Mouse (Mus musculus): ENCODE measurements around the gene Dnajb6.

DNA sequence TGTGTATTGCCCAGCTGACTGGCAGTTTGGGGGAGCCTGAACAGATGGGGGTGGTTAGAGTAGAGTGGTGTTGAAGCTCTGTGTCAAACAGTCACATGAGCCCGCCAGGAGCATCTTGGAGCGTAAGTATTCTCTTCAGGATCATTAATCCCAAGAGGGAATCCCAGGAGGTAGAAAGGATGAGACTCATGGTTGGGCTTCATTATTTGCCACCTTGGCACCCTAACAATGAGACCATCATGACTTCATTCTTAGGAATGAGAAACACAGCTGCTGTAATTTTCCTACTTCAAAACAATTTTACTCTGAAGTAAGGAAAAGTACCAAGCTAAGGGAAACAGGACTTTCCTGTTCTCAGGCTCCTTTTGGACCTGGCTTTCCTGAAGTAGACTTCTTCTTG, 10.1 kb upstream of the Dnajb6 start:
- no peak for TF ChIP-seq CTCF (conservative IDR thresholded peaks at IDR 0.05; ENCODE audit: insufficient read depth, insufficient read length, low read depth, low read length)
- TF ChIP-seq POLR2A (IDR thresholded peaks at IDR 0.05; ENCODE audit: low read depth, low read length) = no peak
